Mouse (Mus musculus): ENCODE measurements at regions not wholly inside any gene's neighbourhood (a gene's known extent, or its start where the extent isn't known, plus 50 kb on each side); places are given as distances from the start of the nearest gene placed in this dataset.
"Not testable (repeated sequence)": the region's sequence is repeated elsewhere in the genome, so short reads cannot be mapped to it uniquely, and the experiment has no call there.

- Histone ChIP-seq H3K4me3 (ENCODE audit: low read length) (no peak overlapping the region), H3K27me3 (ENCODE audit: insufficient read depth, low read length) (no peaks in the 10 kb centered on the region), H3K36me3 (ENCODE audit: insufficient read depth, low read length) (no peaks in the 10 kb centered on the region), H3K9me3 (ENCODE audit: low read length) (no peaks in the 10 kb centered on the region), H3K9ac (replicated peaks; ENCODE audit: low read length) (no peak overlapping the region), H3K27ac (ENCODE audit: low read length) (no peak overlapping the region), H3K4me2 (replicated peaks; ENCODE audit: low read depth, low read length) (no peak overlapping the region), H3K4me1 (ENCODE audit: insufficient read depth, low read length) (no peaks in the 10 kb centered on the region)
- no peak for ATAC-seq (ENCODE audit: low FRiP score, low TSS enrichment)
- 86% methylated on average over 5 of the region's 5 CpGs for WGBS
Observed at GRCm38 (mm10) chr5:77795766-77796165, 387.9 kb upstream of the Igfbp7 start.

- H3K4me1 ChIP-seq (ENCODE audit: insufficient read depth, low read length): no peaks in the 10 kb centered on the region
- H3K9ac ChIP-seq (replicated peaks; ENCODE audit: low read length): no peak overlapping the region
- 62% methylated on average over 2 of the region's 2 CpGs for WGBS
- H3K36me3 ChIP-seq (ENCODE audit: insufficient read depth, low read length): no peaks in the 10 kb centered on the region
- H3K9me3 ChIP-seq (ENCODE audit: low read length): no peaks in the 10 kb centered on the region
- ATAC-seq (ENCODE audit: low FRiP score, low TSS enrichment): no peak
- no peak overlapping the region for H3K27ac ChIP-seq (ENCODE audit: low read length)
- H3K4me3 ChIP-seq (ENCODE audit: low read length): no peak overlapping the region
- no peak overlapping the region for H3K4me2 ChIP-seq (replicated peaks; ENCODE audit: low read depth, low read length)
- H3K27me3 ChIP-seq (ENCODE audit: insufficient read depth, low read length): no peaks in the 10 kb centered on the region
Observed at GRCm38 (mm10) chr5:77783953-77784352, 376.1 kb upstream of the Igfbp7 start.

- 27% methylated on average over 6 of the region's 6 CpGs for WGBS
- H3K9ac ChIP-seq (replicated peaks; ENCODE audit: low read length): no peak overlapping the region
- H3K4me3 ChIP-seq (ENCODE audit: low read length): no peak overlapping the region
- ATAC-seq (ENCODE audit: low FRiP score, low TSS enrichment): peak; percentile 82; the same call in 1 of the 2 replicates
- no peak overlapping the region for H3K27ac ChIP-seq (ENCODE audit: low read length)
- no peaks in the 10 kb centered on the region for H3K27me3 ChIP-seq (ENCODE audit: insufficient read depth, low read length)
- no peak overlapping the region for H3K4me2 ChIP-seq (replicated peaks; ENCODE audit: low read depth, low read length)
- no peaks in the 10 kb centered on the region for H3K36me3 ChIP-seq (ENCODE audit: insufficient read depth, low read length)
- H3K9me3 ChIP-seq (ENCODE audit: low read length): no peaks in the 10 kb centered on the region
- no peaks in the 10 kb centered on the region for H3K4me1 ChIP-seq (ENCODE audit: insufficient read depth, low read length)
Observed at GRCm38 (mm10) chr5:77762426-77763042, 354.7 kb upstream of the Igfbp7 start.

DNA sequence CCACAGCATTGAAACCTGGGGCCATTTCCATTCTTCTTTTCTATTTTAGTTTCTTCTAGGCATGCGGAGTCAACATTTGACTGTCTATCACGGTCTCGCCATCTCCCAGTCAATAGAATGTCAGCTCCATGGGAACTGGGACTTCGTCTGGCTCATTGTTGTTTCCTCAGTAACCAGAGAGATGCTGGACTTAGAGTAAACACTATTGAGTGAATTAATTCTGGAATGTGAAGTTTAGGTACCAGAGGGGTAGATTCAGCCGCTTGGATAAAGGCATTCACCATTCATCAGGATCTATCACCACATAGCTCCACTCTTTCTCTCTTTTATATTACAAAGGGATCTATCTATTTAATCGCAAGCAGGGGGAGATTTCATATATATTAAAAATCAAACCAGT, 354.2 kb upstream of the Igfbp7 start:
- Histone ChIP-seq H3K9ac (replicated peaks; ENCODE audit: low read length) (no peak overlapping the region), H3K27ac (ENCODE audit: low read length) (no peak overlapping the region), H3K9me3 (ENCODE audit: low read length) (no peaks in the 10 kb centered on the region), H3K36me3 (ENCODE audit: insufficient read depth, low read length) (no peaks in the 10 kb centered on the region), H3K4me1 (ENCODE audit: insufficient read depth, low read length) (no peaks in the 10 kb centered on the region), H3K4me2 (replicated peaks; ENCODE audit: low read depth, low read length) (no peak overlapping the region), H3K4me3 (ENCODE audit: low read length) (no peak overlapping the region), H3K27me3 (ENCODE audit: insufficient read depth, low read length) (no peaks in the 10 kb centered on the region)
- no peak for ATAC-seq (ENCODE audit: low FRiP score, low TSS enrichment)
- 89% methylated on average over 6 of the region's 6 CpGs for WGBS

GRCm38 (mm10) chr5:77748933-77749332, 341.1 kb upstream of the Igfbp7 start:
- H3K27ac ChIP-seq (ENCODE audit: low read length): no peak overlapping the region
- ATAC-seq (ENCODE audit: low FRiP score, low TSS enrichment): no peak

DNA sequence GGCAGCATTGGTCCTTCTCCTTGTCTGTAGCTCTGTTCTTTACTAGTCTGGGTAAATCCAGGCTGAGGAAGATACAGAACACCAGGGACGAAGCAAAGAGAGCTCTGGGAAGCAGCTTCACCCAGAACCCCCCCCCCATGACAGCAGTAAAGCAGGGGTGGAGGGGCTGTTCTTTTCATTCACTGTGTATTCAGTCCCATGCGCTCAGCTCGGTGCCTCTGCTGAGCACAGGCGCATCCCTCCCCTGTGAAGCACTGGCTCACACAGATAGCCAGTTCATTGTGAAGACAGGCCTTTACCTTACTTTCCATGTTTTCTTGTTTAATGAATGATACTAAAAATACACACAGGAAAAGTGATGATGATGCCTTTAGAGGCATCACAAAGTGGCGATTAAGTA, 338.8 kb upstream of the Igfbp7 start:
- no peaks in the 10 kb centered on the region for H3K27me3 ChIP-seq (ENCODE audit: insufficient read depth, low read length)
- H3K27ac ChIP-seq (ENCODE audit: low read length): no peak overlapping the region
- no peaks in the 10 kb centered on the region for H3K4me1 ChIP-seq (ENCODE audit: insufficient read depth, low read length)
- no peak for ATAC-seq (ENCODE audit: low FRiP score, low TSS enrichment)
- no peak overlapping the region for H3K9ac ChIP-seq (replicated peaks; ENCODE audit: low read length)
- H3K4me3 ChIP-seq (ENCODE audit: low read length): no peak overlapping the region
- 88% methylated on average over 5 of the region's 5 CpGs for WGBS
- H3K36me3 ChIP-seq (ENCODE audit: insufficient read depth, low read length): no peaks in the 10 kb centered on the region
- H3K9me3 ChIP-seq (ENCODE audit: low read length): no peaks in the 10 kb centered on the region
- H3K4me2 ChIP-seq (replicated peaks; ENCODE audit: low read depth, low read length): no peak overlapping the region

More at GRCm38 (mm10) chr5:77748933-77749332, 341.1 kb upstream of the Igfbp7 start:
- Histone ChIP-seq H3K36me3 (ENCODE audit: insufficient read depth, low read length) (no peaks in the 10 kb centered on the region), H3K4me2 (replicated peaks; ENCODE audit: low read depth, low read length) (no peak overlapping the region), H3K4me3 (ENCODE audit: low read length) (no peak overlapping the region), H3K9me3 (ENCODE audit: low read length) (no peaks in the 10 kb centered on the region), H3K4me1 (ENCODE audit: insufficient read depth, low read length) (no peaks in the 10 kb centered on the region), H3K9ac (replicated peaks; ENCODE audit: low read length) (no peak overlapping the region), H3K27me3 (ENCODE audit: insufficient read depth, low read length) (no peaks in the 10 kb centered on the region)
- WGBS: 93% methylated on average over 1 of the region's 1 CpGs

GRCm38 (mm10) chr5:77743467-77743866, 335.6 kb upstream of the Igfbp7 start:
- ATAC-seq (ENCODE audit: low FRiP score, low TSS enrichment): no peak
- Histone ChIP-seq H3K27ac (ENCODE audit: low read length) (no peak overlapping the region), H3K4me2 (replicated peaks; ENCODE audit: low read depth, low read length) (no peak overlapping the region), H3K9me3 (ENCODE audit: low read length) (no peaks in the 10 kb centered on the region), H3K4me1 (ENCODE audit: insufficient read depth, low read length) (no peaks in the 10 kb centered on the region), H3K4me3 (ENCODE audit: low read length) (no peak overlapping the region), H3K9ac (replicated peaks; ENCODE audit: low read length) (no peak overlapping the region), H3K36me3 (ENCODE audit: insufficient read depth, low read length) (no peaks in the 10 kb centered on the region), H3K27me3 (ENCODE audit: insufficient read depth, low read length) (no peaks in the 10 kb centered on the region)
- WGBS: 73% methylated on average over 3 of the region's 3 CpGs

DNA sequence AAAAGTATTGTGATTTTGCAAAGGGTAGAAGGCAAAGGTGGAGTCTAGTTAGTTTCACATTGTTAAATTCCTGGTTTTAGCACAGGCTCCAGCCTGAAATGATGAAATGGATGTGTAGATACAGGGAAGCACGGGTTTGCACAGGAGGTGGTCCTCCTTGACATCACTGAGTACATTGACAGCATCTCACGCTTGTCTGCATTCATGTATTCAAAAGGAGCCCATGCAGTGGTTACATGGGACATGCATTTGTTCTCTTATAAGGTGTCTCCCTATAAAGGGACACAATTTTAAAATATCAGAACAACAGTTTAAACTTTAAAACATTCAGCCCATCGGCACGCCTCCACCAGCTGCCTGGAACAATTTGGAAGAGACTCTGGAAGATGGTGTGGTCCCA, 322.4 kb upstream of the Igfbp7 start:
- 88% methylated on average over 4 of the region's 4 CpGs for WGBS
- not testable (repeated sequence) for H3K27me3 ChIP-seq (ENCODE audit: insufficient read depth, low read length)

DNA sequence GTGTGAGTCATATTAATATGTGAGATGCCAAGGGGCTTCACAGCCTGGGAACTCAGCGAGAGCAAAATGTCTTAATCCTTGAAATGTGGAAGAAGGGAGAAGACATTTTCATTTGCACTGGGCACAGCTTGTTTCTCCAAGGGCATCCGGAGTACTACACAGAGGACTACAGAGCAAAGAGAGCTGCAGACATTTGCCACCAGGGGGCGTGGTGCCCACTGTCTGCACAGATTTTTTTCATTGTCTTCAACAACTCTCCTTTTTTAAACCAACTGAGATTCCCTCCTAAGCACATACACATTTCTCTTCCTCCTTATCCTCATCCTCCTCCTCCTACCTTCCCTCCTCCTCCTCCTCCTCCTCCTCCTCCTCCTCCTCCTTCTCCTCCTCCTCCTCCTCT, 273.8 kb upstream of the Igfbp7 start:
- Histone ChIP-seq H3K4me1 (ENCODE audit: insufficient read depth, low read length) (no peaks in the 10 kb centered on the region), H3K27ac (ENCODE audit: low read length) (no peak overlapping the region), H3K9ac (replicated peaks; ENCODE audit: low read length) (no peak overlapping the region), H3K27me3 (ENCODE audit: insufficient read depth, low read length) (no peaks in the 10 kb centered on the region), H3K9me3 (ENCODE audit: low read length) (no peaks in the 10 kb centered on the region), H3K4me2 (replicated peaks; ENCODE audit: low read depth, low read length) (no peak overlapping the region), H3K4me3 (ENCODE audit: low read length) (no peak overlapping the region), H3K36me3 (ENCODE audit: insufficient read depth, low read length) (no peaks in the 10 kb centered on the region)
- 80% methylated on average over 3 of the region's 3 CpGs for WGBS
- ATAC-seq (ENCODE audit: low FRiP score, low TSS enrichment): no peak

More for the DNA sequence above, 322.4 kb upstream of the Igfbp7 start:
- not testable (repeated sequence) for ATAC-seq (ENCODE audit: low FRiP score, low TSS enrichment); H3K4me2 ChIP-seq (replicated peaks; ENCODE audit: low read depth, low read length); H3K4me3 ChIP-seq (ENCODE audit: low read length); H3K9ac ChIP-seq (replicated peaks; ENCODE audit: low read length); H3K4me1 ChIP-seq (ENCODE audit: insufficient read depth, low read length); H3K27ac ChIP-seq (ENCODE audit: low read length); H3K9me3 ChIP-seq (ENCODE audit: low read length); H3K36me3 ChIP-seq (ENCODE audit: insufficient read depth, low read length)

- no peaks in the 10 kb centered on the region for H3K9me3 ChIP-seq (ENCODE audit: low read length)
- H3K27ac ChIP-seq (ENCODE audit: low read length): no peak overlapping the region
- H3K27me3 ChIP-seq (ENCODE audit: insufficient read depth, low read length): no peaks in the 10 kb centered on the region
- H3K36me3 ChIP-seq (ENCODE audit: insufficient read depth, low read length): no peaks in the 10 kb centered on the region
- H3K4me3 ChIP-seq (ENCODE audit: low read length): no peak overlapping the region
- no peak overlapping the region for H3K9ac ChIP-seq (replicated peaks; ENCODE audit: low read length)
- ATAC-seq (ENCODE audit: low FRiP score, low TSS enrichment): no peak
- no peaks in the 10 kb centered on the region for H3K4me1 ChIP-seq (ENCODE audit: insufficient read depth, low read length)
- no peak overlapping the region for H3K4me2 ChIP-seq (replicated peaks; ENCODE audit: low read depth, low read length)
- 85% methylated on average over 15 of the region's 15 CpGs for WGBS
Observed at GRCm38 (mm10) chr5:77672073-77672924, 264.5 kb upstream of the Igfbp7 start.

All from kidney, embryonic 16.5 days (tissue).